Mouse (Mus musculus): ENCODE measurements around the gene Kcnj9. TPM values are rescaled to one million over a fixed set of nuclear protein-coding genes. Genes with fewer than 3 reads are reported as not detected.

Gene Kcnj9
- polyA plus RNA-seq, 1 experiment from 2014 or later, result 0.05 TPM

GRCm38 (mm10) chr1:172301180-172301579 is 27.9 kb downstream of the Kcnj9 start:
- ATAC-seq, result no peak
- Histone ChIP-seq H3K27me3 (replicated peaks; ENCODE audit: control insufficient read depth, insufficient read depth, low read length) (peaks cover 10% of the 10 kb centered on the region; the same call in 1 of the 2 replicates), H3K36me3 (ENCODE audit: control insufficient read depth, insufficient read depth) (no peaks in the 10 kb centered on the region), H3K4me2 (replicated peaks; ENCODE audit: low read depth) (no peak overlapping the region), H3K9ac (ENCODE audit: low read depth, low read length) (no peak overlapping the region), H3K4me3 (ENCODE audit: low read depth, low read length) (no peak overlapping the region), H3K9me3 (ENCODE audit: control insufficient read depth) (no peaks in the 10 kb centered on the region), H3K27ac (ENCODE audit: low read depth, low read length) (no peak overlapping the region), H3K4me1 (replicated peaks; ENCODE audit: control insufficient read depth, insufficient read depth, low read length) (no peaks in the 10 kb centered on the region)
- no peak for TF ChIP-seq CTCF (IDR thresholded peaks at IDR 0.05; ENCODE audit: low read depth)
- 56% methylated on average over 12 of the region's 12 CpGs for WGBS

GRCm38 (mm10) chr1:172300247-172300646 is 28.9 kb downstream of the Kcnj9 start:
- no peak overlapping the region for H3K4me2 ChIP-seq (replicated peaks; ENCODE audit: low read depth)
- ATAC-seq, result no peak
- WGBS, result 64% methylated on average over 5 of the region's 5 CpGs

GRCm38 (mm10) chr1:172299528-172299927 is 29.6 kb downstream of the Kcnj9 start:
- Histone ChIP-seq H3K27ac (ENCODE audit: low read depth, low read length) (no peak overlapping the region), H3K4me3 (ENCODE audit: low read depth, low read length) (no peak overlapping the region), H3K27me3 (replicated peaks; ENCODE audit: control insufficient read depth, insufficient read depth, low read length) (peaks cover 10% of the 10 kb centered on the region; the same call in 1 of the 2 replicates), H3K4me2 (replicated peaks; ENCODE audit: low read depth) (no peak overlapping the region), H3K9ac (ENCODE audit: low read depth, low read length) (no peak overlapping the region), H3K9me3 (ENCODE audit: control insufficient read depth) (no peaks in the 10 kb centered on the region), H3K4me1 (replicated peaks; ENCODE audit: control insufficient read depth, insufficient read depth, low read length) (no peaks in the 10 kb centered on the region), H3K36me3 (ENCODE audit: control insufficient read depth, insufficient read depth) (no peaks in the 10 kb centered on the region)
- no peak for TF ChIP-seq CTCF (IDR thresholded peaks at IDR 0.05; ENCODE audit: low read depth)
- no peak for ATAC-seq
- WGBS, result 78% methylated on average over 7 of the region's 7 CpGs

More at GRCm38 (mm10) chr1:172300247-172300646, 28.9 kb downstream of the Kcnj9 start:
- no peaks in the 10 kb centered on the region for H3K36me3 ChIP-seq (ENCODE audit: control insufficient read depth, insufficient read depth)
- TF ChIP-seq CTCF (IDR thresholded peaks at IDR 0.05; ENCODE audit: low read depth), result no peak
- no peak overlapping the region for H3K4me3 ChIP-seq (ENCODE audit: low read depth, low read length)
- H3K9ac ChIP-seq (ENCODE audit: low read depth, low read length), result no peak overlapping the region
- no peak overlapping the region for H3K27ac ChIP-seq (ENCODE audit: low read depth, low read length)
- no peaks in the 10 kb centered on the region for H3K9me3 ChIP-seq (ENCODE audit: control insufficient read depth)
- H3K4me1 ChIP-seq (replicated peaks; ENCODE audit: control insufficient read depth, insufficient read depth, low read length), result no peaks in the 10 kb centered on the region
- peaks cover 10% of the 10 kb centered on the region; the same call in 1 of the 2 replicates for H3K27me3 ChIP-seq (replicated peaks; ENCODE audit: control insufficient read depth, insufficient read depth, low read length)

GRCm38 (mm10) chr1:172297611-172298537 is 31.2 kb downstream of the Kcnj9 start, which contains the start of gene Atp1a2:
Gene Atp1a2 (minus strand): TSS chr1:172298064.
- ATAC-seq, result no peak
- 21% methylated on average over 16 of the region's 16 CpGs for WGBS
- H3K4me3 ChIP-seq (ENCODE audit: low read depth, low read length), result peak within 1 kb of the TSS; percentile 18
- H3K4me1 ChIP-seq (replicated peaks; ENCODE audit: control insufficient read depth, insufficient read depth, low read length), result no peaks in the 10 kb centered on the region
- TF ChIP-seq CTCF (IDR thresholded peaks at IDR 0.05; ENCODE audit: low read depth), result no peak
- no peaks in the 10 kb centered on the region for H3K9me3 ChIP-seq (ENCODE audit: control insufficient read depth)
- no peak within 1 kb of the TSS; the same call in 1 of the 2 replicates for H3K27ac ChIP-seq (ENCODE audit: low read depth, low read length)
- peak within 1 kb of the TSS; percentile 48 for H3K4me2 ChIP-seq (replicated peaks; ENCODE audit: low read depth)
- peaks cover 10% of the 10 kb centered on the region; the same call in 1 of the 2 replicates for H3K27me3 ChIP-seq (replicated peaks; ENCODE audit: control insufficient read depth, insufficient read depth, low read length)
- no peaks in the 10 kb centered on the region for H3K36me3 ChIP-seq (ENCODE audit: control insufficient read depth, insufficient read depth)
- peak within 1 kb of the TSS; percentile 31; the same call in 1 of the 2 replicates for H3K9ac ChIP-seq (ENCODE audit: low read depth, low read length)

DNA sequence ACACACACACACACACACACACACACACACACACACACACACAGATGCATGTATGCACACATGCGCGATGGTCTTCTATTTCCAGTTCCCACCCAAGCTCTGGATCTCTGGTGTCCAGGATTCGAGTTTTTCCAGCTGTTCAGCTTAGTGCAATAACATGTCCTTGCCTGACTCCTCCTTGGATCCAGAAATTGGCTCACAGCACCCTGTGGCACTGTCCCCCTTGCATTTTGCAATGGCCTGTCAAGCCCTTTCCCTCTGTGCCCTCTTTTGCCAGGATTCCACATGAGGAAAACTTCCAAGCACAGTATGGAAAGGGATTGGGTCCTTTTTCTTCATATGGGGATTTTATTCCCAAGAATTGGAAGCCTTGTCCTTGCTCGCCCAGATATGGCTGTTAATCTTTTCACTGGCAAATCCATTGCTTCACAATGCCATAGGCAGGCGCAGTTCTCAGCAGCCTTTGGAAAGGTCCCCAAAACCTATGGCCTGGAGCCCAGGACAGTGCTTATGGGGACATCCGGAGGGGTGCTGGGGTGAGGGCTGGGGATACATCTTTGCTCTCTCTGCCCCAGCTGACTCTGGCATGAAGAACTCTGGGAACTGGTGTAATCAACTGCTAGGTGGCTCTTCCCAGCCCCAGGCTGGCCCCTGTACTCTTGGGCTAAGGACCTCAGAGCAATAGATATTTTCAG is 32.2 kb downstream of the Kcnj9 start:
- Histone ChIP-seq H3K36me3 (ENCODE audit: control insufficient read depth, insufficient read depth) (no peaks in the 10 kb centered on the region), H3K4me2 (replicated peaks; ENCODE audit: low read depth) (peak overlapping the region; percentile 48), H3K9me3 (ENCODE audit: control insufficient read depth) (no peaks in the 10 kb centered on the region), H3K27me3 (replicated peaks; ENCODE audit: control insufficient read depth, insufficient read depth, low read length) (peaks cover 10% of the 10 kb centered on the region; the same call in 1 of the 2 replicates), H3K4me3 (ENCODE audit: low read depth, low read length) (peak overlapping the region; percentile 9; the same call in 1 of the 2 replicates), H3K27ac (ENCODE audit: low read depth, low read length) (no peak overlapping the region), H3K4me1 (replicated peaks; ENCODE audit: control insufficient read depth, insufficient read depth, low read length) (no peaks in the 10 kb centered on the region), H3K9ac (ENCODE audit: low read depth, low read length) (0 out of 2 replicates have a peak overlapping the region, but pooled peaks have one; percentile 31)
- no peak for TF ChIP-seq CTCF (IDR thresholded peaks at IDR 0.05; ENCODE audit: low read depth)
- WGBS, result 78% methylated on average over 6 of the region's 6 CpGs
- no peak for ATAC-seq

DNA sequence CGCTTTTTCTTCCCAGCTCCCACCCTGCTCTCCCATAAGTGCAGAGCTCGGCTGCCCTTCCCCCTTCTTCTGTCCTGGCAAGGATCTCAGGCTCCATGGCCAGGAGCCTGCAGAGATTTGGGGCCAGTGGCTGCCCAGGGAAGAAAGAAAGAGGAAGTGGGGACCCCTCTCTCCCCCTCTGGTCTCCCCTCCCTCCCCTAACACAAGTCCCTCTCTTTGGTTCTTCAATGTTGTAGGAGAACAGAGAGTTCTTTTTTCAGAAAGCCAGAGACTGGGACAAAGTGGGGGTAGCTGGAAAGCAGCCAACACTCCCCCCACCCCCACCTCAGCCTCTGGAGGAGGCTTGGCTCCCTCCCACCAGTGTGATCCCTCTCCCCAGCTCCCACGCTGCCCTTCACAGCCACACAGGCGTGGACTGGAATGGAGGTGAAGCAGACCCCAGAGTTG is 33.3 kb downstream of the Kcnj9 start:
- no peak overlapping the region for H3K9ac ChIP-seq (ENCODE audit: low read depth, low read length)
- no peaks in the 10 kb centered on the region for H3K4me1 ChIP-seq (replicated peaks; ENCODE audit: control insufficient read depth, insufficient read depth, low read length)
- H3K27ac ChIP-seq (ENCODE audit: low read depth, low read length), result no peak overlapping the region
- H3K4me3 ChIP-seq (ENCODE audit: low read depth, low read length), result no peak overlapping the region
- no peaks in the 10 kb centered on the region for H3K9me3 ChIP-seq (ENCODE audit: control insufficient read depth)
- ATAC-seq, result no peak
- H3K4me2 ChIP-seq (replicated peaks; ENCODE audit: low read depth), result no peak overlapping the region; the same call in 1 of the 2 replicates
- TF ChIP-seq CTCF (IDR thresholded peaks at IDR 0.05; ENCODE audit: low read depth), result no peak
- WGBS, result 60% methylated on average over 4 of the region's 4 CpGs
- peaks cover 10% of the 10 kb centered on the region; the same call in 1 of the 2 replicates for H3K27me3 ChIP-seq (replicated peaks; ENCODE audit: control insufficient read depth, insufficient read depth, low read length)
- no peaks in the 10 kb centered on the region for H3K36me3 ChIP-seq (ENCODE audit: control insufficient read depth, insufficient read depth)

Measured in intestine, postnatal 0 days (tissue).